Mouse (Mus musculus) hindbrain, embryonic 12.5 days (tissue): ENCODE data around the gene Fbxw21. TPM values are rescaled to one million over a fixed set of nuclear protein-coding genes. Genes with fewer than 3 reads are reported as not detected.

Experiments
- ATAC-seq: fragments of 200-750 bp; cut with Nextera tagmentation; 2 replicates; pipeline ENCODE4 v1.8.0; 2017; ENCODE audit warnings: moderate TSS enrichment; ENCODE audit not compliant: low FRiP score
- H3K27ac ChIP-seq: fragments of 300-500 bp; sonication (generic); 2 replicates; pipeline ENCODE4 v1.5.1; 2016; ENCODE audit warnings: mild to moderate bottlenecking
- H3K27me3 ChIP-seq: fragments of 300-500 bp; sonication (generic); 2 replicates; pipeline ENCODE4 v1.6.1; 2016; ENCODE audit warnings: mild to moderate bottlenecking
- H3K36me3 ChIP-seq: fragments of 300-500 bp; sonication (generic); 2 replicates; pipeline ENCODE4 v1.6.1; 2016; ENCODE audit warnings: mild to moderate bottlenecking
- H3K4me1 ChIP-seq: fragments of 300-500 bp; sonication (generic); 2 replicates; pipeline ENCODE4 v1.6.1; 2016
- H3K4me2 ChIP-seq: fragments of 300-500 bp; sonication (generic); replicated peaks from 2 replicates; pipeline ENCODE4 v1.6.1; 2016; ENCODE audit warnings: mild to moderate bottlenecking
- H3K4me3 ChIP-seq: fragments of 300-500 bp; sonication (generic); 2 replicates; pipeline ENCODE4 v1.5.1; 2016; ENCODE audit warnings: mild to moderate bottlenecking
- H3K9ac ChIP-seq: fragments of 300-500 bp; sonication (generic); 2 replicates; pipeline ENCODE4 v1.6.1; 2016; ENCODE audit warnings: mild to moderate bottlenecking, moderate library complexity
- H3K9me3 ChIP-seq: fragments of 300-500 bp; sonication (generic); replicated peaks from 2 replicates; pipeline ENCODE4 v1.6.1; 2016; ENCODE audit warnings: mild to moderate bottlenecking
- WGBS: fragments of 180-500 bp; shearing (Covaris S2); methylation state at CpG from one replicate; pipeline ENCODE4 v1.1.7; 2016; 5-methylcytosine and 5-hydroxymethylcytosine counted together
- polyA plus RNA-seq: library from polyadenylated mRNA; unstranded; fragments of >200 nt; fragmentation: Nextera tagmentation; extraction: Ambion mirVana; gene quantifications from 2 replicates; pipeline ENCODE4 v1.2.1, GENCODE M21; 2016

Gene Fbxw21
- polyA plus RNA-seq, 1 experiment from 2014 or later, result not detected

DNA sequence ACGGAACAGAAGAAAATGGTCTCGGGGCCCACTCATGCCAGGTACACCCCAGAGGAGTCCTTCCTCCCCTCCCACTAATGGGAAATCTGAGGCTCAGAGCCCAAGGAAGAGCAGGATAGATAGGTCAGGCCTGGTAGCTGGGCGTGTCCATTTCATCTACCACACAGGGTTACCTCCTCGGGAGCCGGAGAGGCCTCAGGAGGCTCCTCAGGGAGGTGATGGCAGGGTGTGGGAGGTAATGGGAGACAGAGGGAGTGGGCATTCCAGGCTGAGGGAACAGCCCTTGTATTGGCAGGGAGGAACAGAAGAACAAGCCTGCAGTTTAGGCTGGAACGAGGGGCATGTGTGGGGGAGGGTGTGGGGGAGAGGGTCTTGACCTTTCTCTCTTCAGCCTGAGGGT, 65.0 kb downstream of the Fbxw21 start:
- H3K9ac ChIP-seq, result peak overlapping the region; percentile 83
- no peaks in the 10 kb centered on the region for H3K27me3 ChIP-seq
- H3K4me1 ChIP-seq, result peaks cover 58% of the 10 kb centered on the region
- H3K9me3 ChIP-seq, result no peaks in the 10 kb centered on the region
- ATAC-seq, result no peak
- H3K4me3 ChIP-seq, result peak overlapping the region; percentile 46
- peak overlapping the region; percentile 98 for H3K27ac ChIP-seq
- 20% methylated on average over 6 of the region's 6 CpGs for WGBS
- H3K36me3 ChIP-seq, result peaks cover 35% of the 10 kb centered on the region
- H3K4me2 ChIP-seq, result peak overlapping the region; percentile 94

DNA sequence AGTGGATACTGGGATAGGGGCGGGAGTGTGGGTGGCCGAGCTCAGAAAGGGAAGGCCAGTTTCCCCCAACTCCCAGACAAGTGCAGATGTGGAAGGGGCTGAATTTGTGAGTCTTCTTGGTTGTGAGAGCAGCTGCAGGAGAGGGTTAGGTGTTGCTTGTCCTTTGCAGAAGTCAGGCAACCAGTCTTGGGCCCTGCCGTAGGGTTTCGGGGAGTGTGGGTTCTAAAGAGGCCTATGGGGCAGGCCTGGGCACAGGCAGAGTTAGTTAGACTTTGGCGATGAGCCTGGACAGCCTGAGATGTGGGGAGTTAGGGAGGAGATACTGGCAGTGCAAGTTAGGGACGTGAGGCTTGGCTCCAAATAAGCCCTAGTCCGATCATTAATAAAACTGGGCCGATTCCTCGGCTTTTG, 65.6 kb downstream of the Fbxw21 start:
- WGBS, result 10% methylated on average over 9 of the region's 9 CpGs
- Histone ChIP-seq H3K4me1 (peaks cover 58% of the 10 kb centered on the region), H3K36me3 (peaks cover 36% of the 10 kb centered on the region)

DNA sequence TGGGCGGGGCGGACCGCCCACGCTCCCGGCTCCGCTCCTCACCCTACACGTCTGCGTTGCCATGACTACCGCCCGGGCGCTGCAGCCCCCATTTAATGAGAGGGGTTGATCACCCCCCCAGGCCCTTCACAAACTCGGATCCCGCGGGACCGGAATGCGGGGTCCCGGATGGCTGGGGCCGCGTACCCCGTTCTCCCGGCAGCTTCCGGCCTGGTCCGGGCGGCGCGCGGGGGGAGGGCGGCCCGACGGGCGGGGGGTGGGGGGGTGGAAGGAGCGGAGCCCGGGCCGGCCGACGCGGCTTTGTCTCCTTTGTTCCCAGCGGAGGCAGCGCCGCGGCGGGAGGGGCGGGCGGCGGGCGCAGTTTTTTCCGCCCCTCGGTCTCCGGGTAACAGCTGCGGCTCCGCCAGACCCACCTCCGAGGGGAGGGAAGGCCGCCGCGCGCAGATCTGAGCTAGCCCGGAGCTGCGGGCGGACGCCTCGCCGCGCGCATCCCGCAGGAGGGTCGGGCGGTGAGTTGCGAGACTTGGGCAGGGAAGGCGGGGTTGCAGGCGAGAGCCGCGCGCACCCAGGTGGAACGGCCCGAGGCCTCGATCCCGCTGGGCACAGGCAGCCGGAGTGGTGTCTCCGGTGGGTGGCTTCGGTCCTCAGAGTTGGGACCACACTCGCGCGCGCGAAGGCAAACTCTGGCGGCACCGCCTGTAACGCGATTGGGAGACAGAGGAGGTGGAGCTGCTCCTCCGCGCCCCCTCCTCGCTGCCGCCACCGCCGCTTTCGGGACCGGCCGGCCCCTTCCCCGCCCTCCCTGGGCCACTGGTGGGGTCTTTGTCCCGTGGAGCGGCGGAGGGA, 66.5 kb downstream of the Fbxw21 start, which contains the start of gene Plxnb1:
Plxnb1 (plus strand) TSS at position 253 of the 846 bp plus-strand sequence.
- Histone ChIP-seq H3K4me3 (peak within 1 kb of the TSS; percentile 46), H3K9ac (peak within 1 kb of the TSS; percentile 83), H3K4me1 (peaks cover 57% of the 10 kb centered on the region), H3K4me2 (peak within 1 kb of the TSS; percentile 94), H3K9me3 (no peaks in the 10 kb centered on the region), H3K27me3 (no peaks in the 10 kb centered on the region), H3K27ac (peak within 1 kb of the TSS; percentile 98), H3K36me3 (peaks cover 36% of the 10 kb centered on the region)
- ATAC-seq, result peak; percentile 65
- WGBS, result 0% methylated on average over 79 of the region's 102 CpGs

More for the DNA sequence above, 65.6 kb downstream of the Fbxw21 start:
- H3K4me2 ChIP-seq, result peak overlapping the region; percentile 94
- peak overlapping the region; percentile 83 for H3K9ac ChIP-seq
- peak overlapping the region; percentile 98 for H3K27ac ChIP-seq
- peak overlapping the region; percentile 46 for H3K4me3 ChIP-seq
- no peaks in the 10 kb centered on the region for H3K27me3 ChIP-seq
- H3K9me3 ChIP-seq, result no peaks in the 10 kb centered on the region
- ATAC-seq, result no peak

DNA sequence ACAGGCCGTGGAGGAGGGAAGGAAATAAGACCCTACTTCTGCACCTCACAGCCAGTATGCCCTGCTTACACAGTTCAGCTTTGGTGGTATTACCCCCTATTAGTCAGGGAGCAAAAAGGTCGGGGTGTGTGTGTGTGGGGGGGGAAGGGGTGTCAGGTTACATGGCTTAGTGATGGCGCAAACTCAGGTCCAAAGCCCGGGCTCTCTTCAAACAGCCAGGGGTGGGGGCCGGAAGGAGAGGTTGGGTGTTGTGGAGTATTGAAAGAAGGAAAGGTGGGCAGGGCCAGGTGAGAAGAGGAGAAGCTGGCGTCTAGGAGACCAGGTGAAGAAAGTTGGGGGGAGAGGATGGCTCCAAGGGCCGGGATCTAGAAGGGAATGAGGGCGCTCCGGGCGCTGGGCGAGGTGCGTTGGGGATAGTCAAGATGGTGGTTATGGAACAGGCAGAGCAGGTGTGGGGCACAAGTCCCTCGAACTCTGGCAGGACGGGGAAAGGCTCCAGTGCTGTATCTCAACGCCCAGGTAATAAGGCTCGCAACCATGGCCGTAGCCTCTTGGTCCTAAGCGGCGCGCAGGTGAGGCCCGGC, 67.2 kb downstream of the Fbxw21 start:
- Histone ChIP-seq H3K27me3 (no peaks in the 10 kb centered on the region), H3K27ac (peak overlapping the region; percentile 98), H3K9ac (peak overlapping the region; percentile 83), H3K9me3 (no peaks in the 10 kb centered on the region), H3K36me3 (peaks cover 35% of the 10 kb centered on the region), H3K4me2 (peak overlapping the region; percentile 94), H3K4me3 (peak overlapping the region; percentile 46), H3K4me1 (peaks cover 53% of the 10 kb centered on the region)
- under 1% methylated on average over 21 of the region's 21 CpGs for WGBS
- ATAC-seq, result peak; percentile 0; the same call in 1 of the 2 replicates

DNA sequence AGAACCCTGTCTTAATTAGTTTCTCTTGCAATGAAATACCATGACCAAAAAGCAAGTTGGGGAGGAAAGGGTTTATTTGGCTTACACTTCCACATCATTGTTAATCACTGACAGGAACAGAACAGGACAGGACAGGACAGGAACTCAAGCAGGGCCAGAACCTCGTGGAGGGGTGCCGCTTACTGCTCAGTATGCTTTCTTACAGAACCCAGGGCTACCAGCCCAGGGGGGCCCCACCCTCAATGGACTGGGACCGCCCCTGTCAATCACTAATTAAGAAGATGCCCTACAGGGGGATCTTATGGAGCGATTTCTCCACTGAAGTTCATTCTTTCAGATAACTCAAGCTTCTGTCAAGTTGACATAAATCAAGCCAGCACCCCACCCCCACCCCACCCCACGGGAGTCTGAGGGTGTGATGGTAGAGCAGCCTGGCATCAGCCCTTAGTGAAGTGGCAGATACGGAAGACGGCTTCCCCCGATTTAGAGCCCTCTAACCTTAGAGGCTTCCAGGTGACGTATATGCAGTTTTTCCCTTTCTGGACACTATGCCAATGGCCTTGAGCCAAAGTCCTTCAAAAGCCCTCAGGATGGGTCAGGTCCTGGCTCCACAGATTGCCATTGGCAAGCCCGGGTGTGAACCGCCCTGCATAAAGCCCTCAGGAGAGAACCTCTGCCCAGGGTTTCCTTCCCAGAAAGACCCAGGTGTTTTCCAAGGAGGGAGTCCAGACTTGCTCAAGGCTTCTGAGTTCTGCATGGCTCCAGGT, 67.9 kb downstream of the Fbxw21 start:
- peak overlapping the region; percentile 98 for H3K27ac ChIP-seq
- H3K4me3 ChIP-seq, result peak overlapping the region; percentile 46
- no peaks in the 10 kb centered on the region for H3K9me3 ChIP-seq
- peaks cover 28% of the 10 kb centered on the region for H3K36me3 ChIP-seq
- H3K27me3 ChIP-seq, result no peaks in the 10 kb centered on the region
- WGBS, result 14% methylated on average over 11 of the region's 11 CpGs
- ATAC-seq, result no peak
- H3K4me2 ChIP-seq, result peak overlapping the region; percentile 94
- H3K4me1 ChIP-seq, result peaks cover 46% of the 10 kb centered on the region
- peak overlapping the region; percentile 83 for H3K9ac ChIP-seq

DNA sequence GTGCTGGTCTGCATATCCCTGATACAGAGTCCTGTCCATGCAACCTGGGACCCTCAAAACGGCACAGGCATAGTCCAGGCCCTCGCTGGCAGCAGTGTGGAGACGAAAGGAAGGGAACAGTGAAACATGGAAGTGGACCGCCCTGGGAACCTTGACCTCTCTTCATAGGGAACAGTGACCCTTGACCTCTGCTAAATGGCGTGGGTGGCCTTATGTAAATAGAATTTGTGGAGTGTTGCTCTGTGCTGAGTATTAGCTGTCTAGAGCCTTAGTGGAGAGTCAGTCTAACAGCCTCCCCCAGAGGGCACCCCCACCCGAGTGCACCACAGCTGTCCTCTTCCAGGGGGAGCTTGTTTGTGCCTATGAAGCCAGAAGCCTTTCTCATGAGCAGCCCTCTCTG, 69.0 kb downstream of the Fbxw21 start:
- H3K9me3 ChIP-seq, result no peaks in the 10 kb centered on the region
- ATAC-seq, result no peak
- no peak overlapping the region for H3K4me3 ChIP-seq
- H3K27me3 ChIP-seq, result no peaks in the 10 kb centered on the region
- no peak overlapping the region for H3K27ac ChIP-seq
- no peak overlapping the region for H3K4me2 ChIP-seq
- WGBS, result 26% methylated on average over 6 of the region's 6 CpGs
- H3K4me1 ChIP-seq, result peaks cover 40% of the 10 kb centered on the region
- no peak overlapping the region for H3K9ac ChIP-seq
- peaks cover 27% of the 10 kb centered on the region for H3K36me3 ChIP-seq

DNA sequence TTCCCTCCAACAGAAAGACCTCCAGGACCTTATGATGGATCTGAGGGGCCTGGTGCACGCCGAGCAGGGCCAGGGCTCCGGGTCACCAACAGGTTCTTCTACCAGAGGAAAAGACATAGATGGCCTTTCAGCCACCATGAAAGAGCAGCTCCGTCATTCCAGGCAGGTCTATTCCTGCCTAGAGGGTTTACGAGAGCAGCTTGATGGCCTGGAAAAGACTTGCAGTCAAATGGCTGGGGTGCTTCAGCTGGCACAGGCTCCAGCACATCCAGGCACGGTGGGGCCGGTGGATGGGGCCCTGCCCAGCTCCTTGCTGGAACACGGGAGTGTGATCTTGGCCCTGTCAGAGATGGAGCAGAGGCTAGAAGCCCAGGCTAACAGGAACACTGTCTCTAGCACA, 70.0 kb downstream of the Fbxw21 start:
- no peak overlapping the region for H3K4me3 ChIP-seq
- no peaks in the 10 kb centered on the region for H3K9me3 ChIP-seq
- no peaks in the 10 kb centered on the region for H3K27me3 ChIP-seq
- H3K36me3 ChIP-seq, result peaks cover 27% of the 10 kb centered on the region
- no peak overlapping the region for H3K4me2 ChIP-seq
- H3K4me1 ChIP-seq, result peaks cover 34% of the 10 kb centered on the region
- WGBS, result 87% methylated on average over 8 of the region's 8 CpGs
- no peak for ATAC-seq
- no peak overlapping the region for H3K27ac ChIP-seq
- no peak overlapping the region for H3K9ac ChIP-seq

DNA sequence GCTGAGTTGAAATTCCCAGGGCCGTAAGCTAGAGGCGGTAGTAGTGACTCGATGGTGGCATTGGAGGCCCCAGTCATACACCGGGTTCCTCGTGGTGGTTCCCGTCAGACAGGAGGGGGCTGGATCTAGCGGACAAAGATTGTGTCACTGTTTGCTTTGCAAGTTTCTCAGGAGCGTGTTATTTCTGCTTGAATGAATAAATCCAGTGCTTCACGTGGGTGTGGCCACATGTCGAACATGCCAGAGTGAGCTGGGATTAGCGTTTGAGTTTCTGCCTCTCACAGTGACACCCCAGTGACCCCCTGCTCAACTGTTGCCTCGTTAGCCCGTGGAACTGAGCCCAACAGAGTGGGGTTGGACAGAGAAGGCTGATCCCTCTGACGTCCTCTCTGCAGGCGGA, 71.4 kb downstream of the Fbxw21 start:
- Histone ChIP-seq H3K9ac (no peak overlapping the region), H3K36me3 (peaks cover 27% of the 10 kb centered on the region)

More for the DNA sequence above, 71.4 kb downstream of the Fbxw21 start:
- Histone ChIP-seq H3K9me3 (no peaks in the 10 kb centered on the region), H3K27me3 (no peaks in the 10 kb centered on the region), H3K27ac (no peak overlapping the region), H3K4me3 (no peak overlapping the region), H3K4me2 (no peak overlapping the region), H3K4me1 (peaks cover 29% of the 10 kb centered on the region)
- 59% methylated on average over 15 of the region's 15 CpGs for WGBS
- ATAC-seq, result no peak

Other genes with a start within 250 kb of the Fbxw21 start
- 0.44 and 0.48 TPM in 2 replicates for gene Tmem89, start 247.4 kb downstream of the Fbxw21 start, polyA plus RNA-seq
- gene Uqcrc1, start 225.4 kb downstream of the Fbxw21 start, polyA plus RNA-seq, result 346 and 367 TPM in 2 replicates
- 3.1 and 3.9 TPM in 2 replicates for gene Col7a1, start 208.5 kb downstream of the Fbxw21 start, polyA plus RNA-seq
- not detected in 2 replicates for gene Ucn2, start 176.0 kb downstream of the Fbxw21 start, polyA plus RNA-seq
- 20.1 and 24.0 TPM in 2 replicates for gene Pfkfb4, start 170.3 kb downstream of the Fbxw21 start, polyA plus RNA-seq
- 52.3 and 56.6 TPM in 2 replicates for gene Shisa5, start 123.5 kb downstream of the Fbxw21 start, polyA plus RNA-seq
- gene Trex1, start 102.3 kb downstream of the Fbxw21 start, polyA plus RNA-seq, result 8.0 and 9.9 TPM in 2 replicates
- 29.3 and 31.8 TPM in 2 replicates for gene Atrip, start 87.9 kb downstream of the Fbxw21 start, polyA plus RNA-seq
- gene Ccdc51, start 79.5 kb downstream of the Fbxw21 start, polyA plus RNA-seq, result 11.9 and 12.1 TPM in 2 replicates
- gene Tma7, start 79.5 kb downstream of the Fbxw21 start, polyA plus RNA-seq, result 746 and 747 TPM in 2 replicates
- 38.4 and 41.2 TPM in 2 replicates for gene Plxnb1, start 66.7 kb downstream of the Fbxw21 start, polyA plus RNA-seq
- gene Fbxw13, start 33.9 kb upstream of the Fbxw21 start, polyA plus RNA-seq, result not detected in 2 replicates
- not detected in 2 replicates for gene Fbxw20, start 72.7 kb upstream of the Fbxw21 start, polyA plus RNA-seq
- not detected in 2 replicates for gene Fbxw14, start 125.6 kb upstream of the Fbxw21 start, polyA plus RNA-seq
- gene Fbxw28, start 177.6 kb upstream of the Fbxw21 start, polyA plus RNA-seq, result not detected in 2 replicates
- gene Fbxw22, start 242.3 kb upstream of the Fbxw21 start, polyA plus RNA-seq, result not detected in 2 replicates